Mouse (Mus musculus): Measurements from ENCODE around the gene Eif4a2.

DNA sequence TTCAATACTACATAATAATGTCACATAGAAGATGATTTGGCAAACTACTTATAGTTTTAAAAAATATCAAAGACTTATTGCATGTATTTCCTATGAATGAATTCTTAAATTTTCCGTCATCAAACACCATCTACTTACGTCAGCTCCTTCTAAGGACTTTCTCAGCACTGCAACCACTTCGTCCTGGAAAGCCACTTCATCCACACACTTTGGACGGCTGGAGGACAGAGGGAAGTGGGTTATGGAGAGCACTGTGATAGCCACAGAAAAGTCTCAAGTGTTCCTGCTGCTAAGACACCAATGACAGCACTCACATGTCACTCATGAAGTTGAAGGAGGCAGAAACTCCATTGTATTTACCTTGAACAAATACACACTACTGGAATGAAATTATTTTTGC, 17.2 kb downstream of the Eif4a2 start:
- no peak for TF ChIP-seq EP300 (IDR thresholded peaks at IDR 0.05; ENCODE audit: insufficient read depth, low read depth, low read length)
- TF ChIP-seq POLR2A (IDR thresholded peaks at IDR 0.05; ENCODE audit: insufficient read depth, low read depth, low read length) = no peak
- no peak for TF ChIP-seq CTCF (IDR thresholded peaks at IDR 0.05)
